Comparison of ENCODE assay signal across 7 mouse cellular contexts in the genomic region with DNA sequence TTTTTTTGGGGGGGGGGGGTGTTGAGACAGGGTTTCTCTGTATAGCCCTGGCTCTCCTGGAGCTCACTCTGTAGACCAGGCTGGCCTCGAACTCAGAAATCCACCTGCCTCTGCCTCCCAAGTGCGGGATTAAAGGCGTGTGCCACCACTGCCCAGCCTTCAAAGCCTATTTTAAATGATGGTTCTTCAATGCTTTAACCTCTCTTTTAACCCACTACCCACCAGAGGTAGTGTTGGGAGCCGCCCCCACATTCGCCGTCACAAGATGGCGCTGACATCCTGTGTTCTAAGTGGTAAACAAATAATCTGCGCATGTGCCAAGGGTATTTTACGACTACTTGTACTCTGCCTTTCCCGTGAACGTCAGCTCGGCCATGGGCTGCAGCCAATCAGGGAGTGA. TPM values are rescaled to one million over a fixed set of nuclear protein-coding genes. Genes with fewer than 3 reads are reported as not detected.
DNase-seq lines count a peak whose midpoint lies in the region; ATAC-seq and TF ChIP-seq lines count a peak whose summit lies in the region.
"Not testable (repeated sequence)": the region's sequence is repeated elsewhere in the genome, so short reads cannot be mapped to it uniquely, and the experiment has no call there.

No protein-coding gene starts in this region.

- TF ChIP-seq EP300 in liver, postnatal 0 days (IDR thresholded peaks at IDR 0.05; ENCODE audit: low read depth): not testable (repeated sequence)

- not testable (repeated sequence) for TF ChIP-seq CTCF in cortical plate, adult 2 months (IDR thresholded peaks at IDR 0.05; ENCODE audit: extremely low read depth, insufficient read depth, low read length); liver, postnatal 0 days (IDR thresholded peaks at IDR 0.05; ENCODE audit: low read depth); spleen, adult 2 months (IDR thresholded peaks at IDR 0.05; ENCODE audit: extremely low read depth, insufficient read depth, insufficient read length, insufficient replicate concordance)

- H3K4me2 ChIP-seq in forebrain, embryonic 15.5 days (replicated peaks); hindbrain, embryonic 11.5 days (replicated peaks; ENCODE audit: low read depth, low read length); liver, postnatal 0 days (ENCODE audit: low read depth, low read length): not testable (repeated sequence)

- peak; percentile 76 for DNase-seq in CD4-positive helper T cell, adult 2 months (ENCODE audit: low read depth, low spot score)
- peak; percentile 21 for DNase-seq in hindbrain, embryonic 11.5 days (ENCODE audit: low spot score)
- not testable (repeated sequence) for DNase-seq in limb, embryonic 10.5 days (ENCODE audit: low spot score); liver, postnatal 0 days; spleen, adult 2 months (ENCODE audit: low read depth in 1 of 2, low spot score in 2 of 2)

- not testable (repeated sequence) for ATAC-seq in forebrain, embryonic 15.5 days (replicated peaks); hindbrain, embryonic 11.5 days (ENCODE audit: low FRiP score); liver, postnatal 0 days

- not testable (repeated sequence) for H3K4me3 ChIP-seq in cortical plate, adult 2 months (ENCODE audit: insufficient read depth, low read length); forebrain, embryonic 15.5 days; hindbrain, embryonic 11.5 days (ENCODE audit: low read depth, low read length); limb, embryonic 10.5 days; liver, postnatal 0 days (ENCODE audit: low read depth, low read length); spleen, adult 2 months (ENCODE audit: extremely low read depth, insufficient read depth, insufficient read length)

- H3K9ac ChIP-seq in forebrain, embryonic 15.5 days (replicated peaks); hindbrain, embryonic 11.5 days (ENCODE audit: low read depth, low read length); liver, postnatal 0 days (replicated peaks): not testable (repeated sequence)

- H3K27me3 ChIP-seq in forebrain, embryonic 15.5 days; hindbrain, embryonic 11.5 days (ENCODE audit: control insufficient read depth, insufficient read depth, low read length); liver, postnatal 0 days (ENCODE audit: insufficient read depth, low read length); spleen, adult 2 months (ENCODE audit: control insufficient read depth, insufficient read depth, low read length): not testable (repeated sequence)
- peaks cover 18% of the 10 kb centered on the region for H3K27me3 ChIP-seq in limb, embryonic 10.5 days (ENCODE audit: low read depth, poor library complexity, severe bottlenecking)

- peaks cover 16% of the 10 kb centered on the region for H3K4me1 ChIP-seq in cortical plate, adult 2 months (ENCODE audit: control insufficient read depth, insufficient read depth, low read length)
- peaks cover 32% of the 10 kb centered on the region for H3K4me1 ChIP-seq in forebrain, embryonic 15.5 days
- not testable (repeated sequence) for H3K4me1 ChIP-seq in hindbrain, embryonic 11.5 days (replicated peaks; ENCODE audit: control insufficient read depth, insufficient read depth, low read length); spleen, adult 2 months (ENCODE audit: control insufficient read depth, insufficient read depth, insufficient read length)
- H3K4me1 ChIP-seq in limb, embryonic 10.5 days: peaks cover 22% of the 10 kb centered on the region
- H3K4me1 ChIP-seq in liver, postnatal 0 days (ENCODE audit: insufficient read depth): peaks cover 14% of the 10 kb centered on the region

- 0 out of 2 replicates have a peak overlapping the region, but pooled peaks have one; percentile 43 for H3K27ac ChIP-seq in cortical plate, adult 2 months (ENCODE audit: insufficient read depth, low read length)
- H3K27ac ChIP-seq in forebrain, embryonic 15.5 days (replicated peaks): 0 out of 2 replicates have a peak overlapping the region, but pooled peaks have one; percentile 55
- not testable (repeated sequence) for H3K27ac ChIP-seq in hindbrain, embryonic 11.5 days (ENCODE audit: low read depth, low read length)
- peak overlapping the region; percentile 96; the same call in 1 of the 2 replicates for H3K27ac ChIP-seq in limb, embryonic 10.5 days
- H3K27ac ChIP-seq in liver, postnatal 0 days (ENCODE audit: low read depth): peak overlapping the region; percentile 96; the same call in 1 of the 2 replicates
- peak overlapping the region; percentile 37; the same call in 1 of the 2 replicates for H3K27ac ChIP-seq in spleen, adult 2 months (ENCODE audit: insufficient read depth, low read length)

- not testable (repeated sequence) for H3K36me3 ChIP-seq in forebrain, embryonic 15.5 days; hindbrain, embryonic 11.5 days (ENCODE audit: control insufficient read depth, insufficient read depth, low read length); limb, embryonic 10.5 days; liver, postnatal 0 days (replicated peaks; ENCODE audit: insufficient read depth, low read length); spleen, adult 2 months (ENCODE audit: control insufficient read depth, insufficient read depth, low read length)

- H3K9me3 ChIP-seq in forebrain, embryonic 15.5 days; hindbrain, embryonic 11.5 days (ENCODE audit: control insufficient read depth, low read length); limb, embryonic 10.5 days (replicated peaks); liver, postnatal 0 days (ENCODE audit: low read length): not testable (repeated sequence)

- WGBS in forebrain, embryonic 15.5 days: 65% methylated on average over 9 of the region's 12 CpGs
- WGBS in hindbrain, embryonic 11.5 days: 60% methylated on average over 7 of the region's 12 CpGs
- WGBS in limb, embryonic 10.5 days: 68% methylated on average over 9 of the region's 12 CpGs
- 62% methylated on average over 7 of the region's 12 CpGs for WGBS in liver, postnatal 0 days (ENCODE audit: insufficient replicate concordance)
- WGBS in spleen, adult 2 months: 61% methylated on average over 9 of the region's 12 CpGs

- not testable (repeated sequence) for TF ChIP-seq POLR2A in cortical plate, adult 2 months (IDR thresholded peaks at IDR 0.05; ENCODE audit: extremely low read depth, insufficient read depth, low read length); spleen, adult 2 months (IDR thresholded peaks at IDR 0.05; ENCODE audit: low read depth, low read length)

RNA-seq across cellular contexts. Expression of a gene that starts 1.0 kb away (rescaled TPM):
- polyA plus RNA-seq in cortical plate, adult 2 months (2012; rRNA removed): 411 and 422 TPM in 2 replicates
- polyA plus RNA-seq in forebrain, embryonic 15.5 days (2015; fragmentation: Nextera tagmentation; extraction: Ambion mirVana): 89.6 and 98.5 TPM in 2 replicates
- polyA plus RNA-seq in hindbrain, embryonic 11.5 days (2014; fragmentation: Nextera tagmentation; extraction: Ambion mirVana): 19.9 and 24.5 TPM in 2 replicates
- polyA plus RNA-seq in limb, embryonic 10.5 days (2016; fragmentation: Nextera tagmentation; extraction: Ambion mirVana): 23.9 and 32.8 TPM in 2 replicates
- 52.5 and 69.5 TPM in 2 replicates for polyA plus RNA-seq in liver, postnatal 0 days (2015; fragmentation: Nextera tagmentation; extraction: Ambion mirVana)
- polyA plus RNA-seq in spleen, adult 2 months (2012; rRNA removed): 48.1 and 52.7 TPM in 2 replicates

RNA-seq across cellular contexts. Expression of a gene that starts 22.6 kb away (rescaled TPM):
- polyA plus RNA-seq in cortical plate, adult 2 months (2012; rRNA removed): 96.7 and 99.4 TPM in 2 replicates
- polyA plus RNA-seq in forebrain, embryonic 15.5 days (2015; fragmentation: Nextera tagmentation; extraction: Ambion mirVana): 178 and 183 TPM in 2 replicates
- polyA plus RNA-seq in hindbrain, embryonic 11.5 days (2014; fragmentation: Nextera tagmentation; extraction: Ambion mirVana): 214 and 227 TPM in 2 replicates
- polyA plus RNA-seq in limb, embryonic 10.5 days (2016; fragmentation: Nextera tagmentation; extraction: Ambion mirVana): 311 and 314 TPM in 2 replicates
- 102 and 111 TPM in 2 replicates for polyA plus RNA-seq in liver, postnatal 0 days (2015; fragmentation: Nextera tagmentation; extraction: Ambion mirVana)
- 106 and 138 TPM in 2 replicates for polyA plus RNA-seq in spleen, adult 2 months (2012; rRNA removed)

RNA-seq across cellular contexts. Expression of a gene that starts 40.6 kb away (rescaled TPM):
- 2.9 and 3.7 TPM in 2 replicates for polyA plus RNA-seq in cortical plate, adult 2 months (2012; rRNA removed)
- 1.4 and 2.2 TPM in 2 replicates for polyA plus RNA-seq in forebrain, embryonic 15.5 days (2015; fragmentation: Nextera tagmentation; extraction: Ambion mirVana)
- polyA plus RNA-seq in hindbrain, embryonic 11.5 days (2014; fragmentation: Nextera tagmentation; extraction: Ambion mirVana): 3.0 and 3.9 TPM in 2 replicates
- 4.1 and 4.9 TPM in 2 replicates for polyA plus RNA-seq in limb, embryonic 10.5 days (2016; fragmentation: Nextera tagmentation; extraction: Ambion mirVana)
- 17.7 and 24.2 TPM in 2 replicates for polyA plus RNA-seq in liver, postnatal 0 days (2015; fragmentation: Nextera tagmentation; extraction: Ambion mirVana)
- polyA plus RNA-seq in spleen, adult 2 months (2012; rRNA removed): 0.33 TPM in 1 of 2 replicates, not detected in the other
